Mouse (Mus musculus) midbrain, embryonic 12.5 days (tissue): ENCODE results near the gene Msh2. TPM values are rescaled to one million over a fixed set of nuclear protein-coding genes. Genes with fewer than 3 reads are reported as not detected.
"Not testable (repeated sequence)": the region's sequence is repeated elsewhere in the genome, so short reads cannot be mapped to it uniquely, and the experiment has no call there.

Experiments used
- ATAC-seq: fragments of 200-750 bp; cut with Nextera tagmentation; 2 replicates; pipeline ENCODE4 v1.8.0; 2017; ENCODE audit warnings: low read depth, moderate TSS enrichment, moderate library complexity; ENCODE audit not compliant: low FRiP score
- H3K27ac ChIP-seq: fragments of 300-500 bp; sonication (generic); replicated peaks from 2 replicates; pipeline ENCODE4 v1.5.1; 2016; ENCODE audit warnings: mild to moderate bottlenecking
- H3K27me3 ChIP-seq: fragments of 300-500 bp; sonication (generic); 2 replicates; pipeline ENCODE4 v1.6.1; 2016; ENCODE audit warnings: mild to moderate bottlenecking
- H3K36me3 ChIP-seq: fragments of 300-500 bp; sonication (generic); 2 replicates; pipeline ENCODE4 v1.6.1; 2016
- H3K4me1 ChIP-seq: fragments of 300-500 bp; sonication (generic); 2 replicates; pipeline ENCODE4 v1.6.1; 2016
- H3K4me2 ChIP-seq: fragments of 300-500 bp; sonication (generic); replicated peaks from 2 replicates; pipeline ENCODE4 v1.6.1; 2016; ENCODE audit warnings: mild to moderate bottlenecking, moderate library complexity
- H3K4me3 ChIP-seq: fragments of 300-500 bp; sonication (generic); 2 replicates; pipeline ENCODE4 v1.5.1; 2016; ENCODE audit warnings: mild to moderate bottlenecking
- H3K9ac ChIP-seq: fragments of 300-500 bp; sonication (generic); replicated peaks from 2 replicates; pipeline ENCODE4 v1.6.1; 2016; ENCODE audit warnings: mild to moderate bottlenecking, moderate library complexity
- H3K9me3 ChIP-seq: fragments of 300-500 bp; sonication (generic); 2 replicates; pipeline ENCODE4 v1.6.1; 2016; ENCODE audit warnings: mild to moderate bottlenecking
- WGBS: fragments of 180-500 bp; shearing (Covaris S2); methylation state at CpG from one replicate; pipeline ENCODE4 v1.1.7; 2016; 5-methylcytosine and 5-hydroxymethylcytosine counted together
- polyA plus RNA-seq: library from polyadenylated mRNA; unstranded; fragments of >200 nt; fragmentation: Nextera tagmentation; extraction: Ambion mirVana; gene quantifications from 2 replicates; pipeline ENCODE4 v1.2.1, GENCODE M21; 2016

The Msh2 gene
- polyA plus RNA-seq, 1 experiment from 2014 or later: 116 TPM

DNA sequence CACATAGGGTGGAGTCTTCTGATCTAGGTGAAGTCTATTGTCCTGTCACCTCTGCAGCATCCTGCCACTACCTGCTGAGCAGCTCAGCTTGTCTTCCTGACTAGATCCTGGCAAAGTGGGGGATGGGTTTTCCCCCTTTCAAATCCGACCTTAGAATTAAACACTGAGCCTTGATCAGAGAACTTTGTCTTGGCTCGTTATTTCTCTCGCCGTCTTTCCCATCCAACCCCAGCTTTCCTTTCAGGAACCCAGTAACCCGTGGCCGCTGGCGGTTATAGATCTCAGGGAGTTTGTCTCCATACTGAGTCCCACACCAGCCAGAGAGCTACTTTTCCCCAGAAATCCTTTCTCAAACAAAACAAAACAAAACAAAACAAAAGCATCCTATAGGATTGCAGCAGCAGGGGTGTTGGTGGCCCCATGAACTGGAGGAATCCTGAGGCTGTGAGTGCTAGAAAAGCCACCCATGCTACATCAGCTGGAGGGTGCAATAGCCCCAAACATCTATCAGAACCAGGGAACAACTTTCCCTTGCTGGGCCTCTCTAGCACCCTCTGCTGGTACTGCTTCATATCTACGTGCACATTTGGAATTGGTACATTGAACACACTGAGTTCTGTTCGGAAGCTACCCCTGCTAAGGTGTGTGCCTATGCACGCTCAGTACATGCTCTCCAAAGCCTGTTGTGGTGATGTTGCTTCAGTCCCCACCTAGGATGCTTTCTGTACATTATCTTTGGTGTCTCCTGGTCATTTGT lies 6.9 kb upstream of the Msh2 start:
- H3K27me3 ChIP-seq: no peaks in the 10 kb centered on the region
- no peak for ATAC-seq
- H3K4me1 ChIP-seq: no peaks in the 10 kb centered on the region
- H3K9ac ChIP-seq: no peak overlapping the region
- H3K27ac ChIP-seq: no peak overlapping the region
- no peaks in the 10 kb centered on the region for H3K36me3 ChIP-seq
- H3K9me3 ChIP-seq: no peaks in the 10 kb centered on the region
- no peak overlapping the region for H3K4me2 ChIP-seq
- no peak overlapping the region for H3K4me3 ChIP-seq
- WGBS: 86% methylated on average over 10 of the region's 10 CpGs

DNA sequence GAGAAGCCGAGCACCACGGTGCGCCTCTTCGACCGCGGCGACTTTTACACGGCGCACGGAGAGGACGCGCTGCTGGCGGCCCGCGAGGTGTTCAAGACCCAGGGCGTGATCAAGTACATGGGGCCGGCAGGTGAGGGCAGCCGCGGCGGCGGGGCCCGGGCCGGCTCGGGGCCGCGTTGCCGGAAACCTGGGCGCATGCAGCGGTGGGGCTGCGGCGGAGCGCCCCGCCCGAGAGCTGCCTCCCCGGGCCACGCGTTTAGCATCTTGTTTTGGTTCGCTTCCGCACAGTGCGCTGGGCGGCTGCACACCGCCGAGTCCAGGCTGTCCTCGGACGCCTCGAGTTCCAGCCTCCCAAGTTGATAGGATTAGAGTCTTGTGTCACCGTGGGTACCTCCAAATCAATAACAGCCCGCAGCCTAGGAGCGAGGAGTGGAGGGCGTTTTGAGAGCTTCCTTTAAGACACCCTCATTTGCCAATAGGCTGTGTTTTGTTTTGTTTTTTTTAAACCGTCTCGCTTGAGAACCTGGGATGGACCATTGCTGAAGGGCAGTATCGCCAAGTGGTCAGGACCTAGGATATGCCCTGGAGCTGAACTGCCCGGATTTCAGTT lies 652 bp downstream of the Msh2 start:
- H3K27ac ChIP-seq: peak overlapping the region; percentile 84
- peaks cover 7% of the 10 kb centered on the region; the same call in 1 of the 2 replicates for H3K36me3 ChIP-seq
- H3K9me3 ChIP-seq: no peaks in the 10 kb centered on the region
- H3K9ac ChIP-seq: peak overlapping the region; percentile 86
- H3K4me2 ChIP-seq: peak overlapping the region; percentile 77
- WGBS: under 1% methylated on average over 47 of the region's 54 CpGs
- peak; percentile 62 for ATAC-seq
- peaks cover 27% of the 10 kb centered on the region for H3K4me1 ChIP-seq
- H3K27me3 ChIP-seq: no peaks in the 10 kb centered on the region
- H3K4me3 ChIP-seq: peak overlapping the region; percentile 90

DNA sequence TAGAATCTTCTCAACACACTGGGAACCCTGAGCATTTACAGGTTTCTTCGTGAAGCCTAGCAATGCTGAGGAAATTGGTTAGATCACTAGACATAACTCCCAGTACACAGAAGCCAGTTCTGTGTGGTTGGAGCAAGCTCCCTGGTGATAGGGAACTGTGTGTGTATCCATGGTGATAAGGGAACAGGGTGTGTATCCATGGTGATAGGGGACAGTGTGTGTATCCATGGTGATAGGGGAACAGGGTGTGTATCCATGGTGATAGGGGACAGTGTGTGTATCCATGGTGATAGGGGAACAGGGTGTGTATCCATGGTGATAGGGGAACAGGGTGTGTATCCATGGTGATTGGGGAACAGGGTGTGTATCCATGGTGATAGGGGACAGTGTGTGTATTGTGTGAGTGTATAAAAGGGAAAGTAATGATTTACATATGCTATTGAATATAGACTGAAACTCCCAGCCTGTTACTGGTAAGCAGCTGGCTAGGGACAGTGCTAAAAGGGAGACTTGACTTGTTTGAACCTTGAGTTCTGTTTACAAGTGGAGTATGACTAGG lies 4.9 kb downstream of the Msh2 start:
- 91% methylated on average over 1 of the region's 1 CpGs for WGBS
- H3K27me3 ChIP-seq, H3K9ac ChIP-seq, H3K9me3 ChIP-seq, H3K4me2 ChIP-seq, H3K4me3 ChIP-seq, ATAC-seq, H3K27ac ChIP-seq: not testable (repeated sequence)
- Histone ChIP-seq H3K36me3 (peaks cover 41% of the 10 kb centered on the region), H3K4me1 (peaks cover 24% of the 10 kb centered on the region)

DNA sequence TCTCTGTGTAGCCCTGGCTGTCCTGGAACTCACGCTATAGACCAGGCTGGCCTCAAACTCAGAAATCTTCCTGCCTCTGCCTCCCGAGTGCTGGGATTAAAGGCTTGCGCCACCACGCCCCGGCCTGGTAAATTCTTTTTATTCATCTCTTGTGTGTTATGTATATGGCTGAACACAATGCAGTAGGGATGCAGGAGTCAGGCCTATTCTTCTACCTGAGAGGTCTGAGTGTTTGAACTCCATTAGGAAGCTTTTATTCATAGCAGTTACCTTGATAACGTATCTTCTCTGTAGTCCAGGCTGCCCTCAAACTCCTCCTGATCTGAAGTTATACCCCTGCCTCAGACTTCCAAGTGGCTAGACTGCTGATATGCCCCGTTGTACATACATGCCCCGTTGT lies 5.5 kb downstream of the Msh2 start:
- H3K27me3 ChIP-seq: no peaks in the 10 kb centered on the region
- no peak overlapping the region for H3K4me3 ChIP-seq
- H3K4me1 ChIP-seq: peaks cover 24% of the 10 kb centered on the region
- 96% methylated on average over 8 of the region's 8 CpGs for WGBS
- no peaks in the 10 kb centered on the region for H3K9me3 ChIP-seq
- no peak overlapping the region for H3K4me2 ChIP-seq
- H3K9ac ChIP-seq: no peak overlapping the region
- no peak for ATAC-seq
- peaks cover 48% of the 10 kb centered on the region for H3K36me3 ChIP-seq
- H3K27ac ChIP-seq: no peak overlapping the region

DNA sequence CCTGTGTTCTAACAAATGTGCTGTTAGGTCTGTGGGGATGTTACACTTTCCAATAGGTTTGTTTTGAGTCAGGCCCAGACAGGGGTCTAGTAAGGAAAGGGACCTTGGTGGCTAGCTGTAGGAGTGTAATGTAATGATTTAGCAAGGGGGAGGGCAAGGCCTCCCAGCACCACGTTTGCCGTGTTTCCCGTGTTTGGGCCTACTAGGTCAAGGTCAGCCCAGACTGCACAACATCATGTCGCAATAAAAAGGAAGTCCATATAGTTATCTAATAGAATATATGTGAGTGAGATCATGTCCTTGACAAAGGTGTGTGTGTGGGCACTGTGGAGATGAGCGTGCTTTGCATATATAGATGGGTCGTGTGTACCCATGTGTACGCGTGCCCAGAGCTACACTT lies 17.1 kb downstream of the Msh2 start:
- H3K4me1 ChIP-seq: no peaks in the 10 kb centered on the region
- H3K9me3 ChIP-seq: no peaks in the 10 kb centered on the region
- no peak overlapping the region for H3K9ac ChIP-seq
- no peak overlapping the region for H3K27ac ChIP-seq
- no peaks in the 10 kb centered on the region for H3K27me3 ChIP-seq
- H3K4me3 ChIP-seq: no peak overlapping the region
- WGBS: 97% methylated on average over 8 of the region's 8 CpGs
- peaks cover 71% of the 10 kb centered on the region for H3K36me3 ChIP-seq
- no peak for ATAC-seq
- no peak overlapping the region for H3K4me2 ChIP-seq

DNA sequence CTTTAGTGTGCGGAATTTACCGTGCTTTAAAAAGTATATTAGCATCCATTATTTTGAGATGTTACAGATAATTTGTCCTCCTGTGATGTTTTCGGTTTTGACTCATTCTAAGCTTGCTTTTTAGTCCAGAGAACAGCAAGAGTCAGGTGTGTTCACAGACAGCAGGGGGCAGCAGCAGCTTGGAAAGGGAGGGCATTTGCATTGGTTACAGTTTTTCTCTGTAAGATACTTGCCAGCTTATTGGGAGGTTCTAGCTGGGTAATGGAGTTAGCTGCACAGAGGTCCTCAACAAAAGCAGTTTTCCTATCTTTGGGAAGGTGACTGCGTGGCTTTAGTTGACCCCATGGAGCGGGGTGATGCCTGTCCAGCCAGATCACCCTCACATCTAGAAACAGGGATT lies 19.8 kb downstream of the Msh2 start:
- Histone ChIP-seq H3K9me3 (no peaks in the 10 kb centered on the region), H3K27me3 (no peaks in the 10 kb centered on the region), H3K4me2 (no peak overlapping the region), H3K4me1 (peaks cover 6% of the 10 kb centered on the region; the same call in 1 of the 2 replicates), H3K27ac (no peak overlapping the region), H3K9ac (no peak overlapping the region), H3K36me3 (peaks cover 57% of the 10 kb centered on the region), H3K4me3 (no peak overlapping the region)
- 96% methylated on average over 5 of the region's 5 CpGs for WGBS
- ATAC-seq: 0 out of 2 replicates have a peak, but pooled peaks have one; percentile 9

DNA sequence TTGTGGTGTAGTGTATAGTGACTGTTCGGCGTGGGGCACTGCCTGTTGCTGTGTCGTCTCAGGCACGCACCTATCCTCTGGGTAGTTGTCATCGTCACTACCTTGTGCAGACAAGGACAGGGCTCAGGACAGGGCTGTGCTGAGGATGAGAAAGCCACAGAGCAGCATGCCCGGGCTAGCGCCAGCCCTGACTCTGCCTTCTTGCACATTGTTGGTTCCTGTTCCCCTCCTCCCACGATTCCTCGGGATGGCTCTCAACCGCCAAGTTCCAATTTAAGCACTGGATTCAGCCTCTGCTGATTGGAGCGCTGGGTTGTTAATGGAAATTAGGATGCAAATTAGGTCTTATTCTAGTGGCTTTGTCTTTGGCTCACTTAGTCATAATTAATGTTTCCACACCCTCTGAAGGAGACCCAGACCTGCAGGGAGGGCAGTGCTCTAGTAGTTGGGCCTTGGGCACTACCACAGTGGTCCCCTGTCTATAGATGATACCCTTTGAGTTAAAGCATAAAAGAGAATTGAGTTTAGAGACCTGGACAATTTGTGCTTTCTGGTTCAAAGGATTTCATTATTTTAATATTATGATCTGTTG lies 23.8 kb downstream of the Msh2 start:
- Histone ChIP-seq H3K4me1 (peaks cover 6% of the 10 kb centered on the region; the same call in 1 of the 2 replicates), H3K36me3 (peaks cover 49% of the 10 kb centered on the region), H3K27ac (no peak overlapping the region), H3K4me3 (no peak overlapping the region), H3K9ac (no peak overlapping the region), H3K9me3 (no peaks in the 10 kb centered on the region), H3K4me2 (no peak overlapping the region), H3K27me3 (no peaks in the 10 kb centered on the region)
- 92% methylated on average over 11 of the region's 11 CpGs for WGBS
- ATAC-seq: 0 out of 2 replicates have a peak, but pooled peaks have one; percentile 30

DNA sequence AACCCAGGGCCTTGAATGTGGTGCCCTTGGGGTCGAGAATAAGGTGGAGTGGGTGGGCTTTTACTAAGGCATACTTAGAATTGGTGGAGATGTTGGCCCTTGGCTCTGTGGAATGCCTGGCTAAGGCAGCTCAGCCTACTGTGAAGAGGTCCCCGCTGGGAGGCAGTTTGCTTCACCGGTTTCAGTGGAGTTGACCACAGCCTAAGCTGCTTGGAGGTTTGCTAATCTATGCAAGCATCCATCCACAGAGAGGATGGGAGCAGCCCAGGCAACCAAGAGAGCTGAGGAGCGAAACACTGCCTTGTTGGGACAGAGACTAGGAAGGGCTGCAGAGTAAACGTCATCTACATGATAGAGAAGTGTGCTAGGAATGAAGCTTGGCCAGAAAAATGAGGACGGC lies 24.7 kb downstream of the Msh2 start:
- 84% methylated on average over 6 of the region's 6 CpGs for whole genome bisulfite sequencing
- Histone ChIP-seq H3K9ac (no peak overlapping the region), H3K9me3 (no peaks in the 10 kb centered on the region), H3K27ac (no peak overlapping the region), H3K27me3 (no peaks in the 10 kb centered on the region), H3K36me3 (peaks cover 51% of the 10 kb centered on the region), H3K4me3 (no peak overlapping the region), H3K4me2 (no peak overlapping the region), H3K4me1 (peaks cover 6% of the 10 kb centered on the region; the same call in 1 of the 2 replicates)
- ATAC-seq: no peak

DNA sequence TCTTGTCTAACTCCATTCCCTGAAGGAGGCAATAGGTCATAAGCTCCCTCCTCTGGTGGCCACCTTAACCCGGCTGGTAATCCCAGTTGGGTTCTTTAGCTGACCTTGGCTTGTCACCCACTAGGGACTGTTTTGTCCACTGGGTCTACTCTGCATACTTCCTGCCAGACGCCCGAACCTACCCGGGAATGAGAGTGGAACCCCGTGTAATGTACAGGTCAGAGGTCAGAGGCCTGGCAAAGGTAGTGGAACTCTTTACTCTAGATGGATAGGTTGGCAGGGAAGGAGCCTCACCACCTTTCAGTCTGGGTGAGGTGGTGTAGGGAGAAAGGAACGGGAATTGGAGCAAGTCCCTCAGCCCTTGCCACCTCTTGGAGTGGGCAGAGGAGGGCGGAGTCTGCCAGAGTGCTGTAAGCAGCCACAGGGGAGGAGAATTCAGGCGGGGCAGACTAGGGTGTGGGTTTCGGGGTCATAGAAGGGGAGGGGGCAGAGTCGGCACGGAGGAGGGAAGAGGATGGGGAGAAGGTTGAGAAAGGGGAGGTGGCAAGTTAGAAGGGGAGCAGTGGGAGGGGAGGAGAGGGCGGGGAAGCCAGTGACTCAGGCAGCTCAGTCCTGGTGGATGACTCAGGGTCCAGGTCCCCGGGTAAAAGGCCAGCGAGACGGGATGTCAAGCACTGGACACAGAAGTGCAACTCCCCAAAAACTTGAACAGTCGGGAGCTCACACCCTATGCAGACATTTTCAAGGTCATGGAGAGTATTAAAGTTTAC lies 27.1 kb downstream of the Msh2 start:
- no peak for ATAC-seq
- H3K27ac ChIP-seq: no peak overlapping the region
- H3K27me3 ChIP-seq: no peaks in the 10 kb centered on the region
- no peaks in the 10 kb centered on the region for H3K9me3 ChIP-seq
- H3K4me3 ChIP-seq: no peak overlapping the region
- H3K4me1 ChIP-seq: peaks cover 6% of the 10 kb centered on the region; the same call in 1 of the 2 replicates
- H3K36me3 ChIP-seq: peaks cover 48% of the 10 kb centered on the region
- H3K4me2 ChIP-seq: no peak overlapping the region
- H3K9ac ChIP-seq: no peak overlapping the region
- 83% methylated on average over 16 of the region's 16 CpGs for WGBS

DNA sequence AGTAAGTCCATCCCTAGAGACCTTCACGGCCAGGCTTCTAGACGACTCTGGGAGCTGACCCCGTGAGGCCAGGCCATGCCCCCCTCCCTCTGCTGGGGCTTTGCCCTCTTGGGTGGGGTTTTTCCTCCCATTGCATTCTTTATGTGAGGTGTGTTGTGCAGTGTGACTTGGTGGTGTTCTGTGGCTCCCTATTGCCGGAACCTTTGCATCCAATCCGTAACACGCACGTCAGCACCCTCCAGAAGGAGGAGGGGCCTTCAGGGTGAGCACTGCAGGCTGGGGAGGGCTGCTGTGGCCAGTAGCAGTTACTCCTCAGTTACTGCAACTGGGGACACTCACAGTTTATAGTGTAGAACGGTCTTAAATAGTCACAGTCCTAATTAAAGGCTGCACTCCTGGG lies 28.0 kb downstream of the Msh2 start:
- Histone ChIP-seq H3K4me2 (no peak overlapping the region), H3K27me3 (no peaks in the 10 kb centered on the region), H3K4me3 (no peak overlapping the region), H3K9ac (no peak overlapping the region), H3K4me1 (peaks cover 6% of the 10 kb centered on the region; the same call in 1 of the 2 replicates), H3K27ac (no peak overlapping the region), H3K36me3 (peaks cover 45% of the 10 kb centered on the region), H3K9me3 (no peaks in the 10 kb centered on the region)
- ATAC-seq: no peak
- whole genome bisulfite sequencing: 86% methylated on average over 8 of the region's 8 CpGs

DNA sequence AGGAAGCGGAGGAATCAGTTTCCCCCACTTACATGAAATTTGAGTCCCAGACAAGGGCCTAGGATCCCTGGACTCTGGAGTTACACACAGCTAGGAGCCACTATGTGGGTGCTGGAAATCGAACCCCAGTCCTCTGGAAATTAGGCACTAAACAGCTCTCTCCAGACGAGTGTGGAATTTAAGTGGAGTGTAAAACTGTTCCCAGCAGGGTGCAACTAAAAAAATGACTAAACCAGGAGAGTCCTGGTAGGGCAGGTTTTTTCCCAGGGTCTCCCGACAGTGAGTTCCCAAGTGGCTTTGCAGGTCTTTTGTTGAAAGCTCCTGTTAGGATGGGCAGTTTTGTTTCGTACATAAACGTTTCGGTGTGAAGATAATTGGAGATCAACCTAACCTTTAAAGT lies 52.6 kb downstream of the Msh2 start:
- Histone ChIP-seq H3K27ac (no peak overlapping the region), H3K27me3 (no peaks in the 10 kb centered on the region), H3K4me1 (no peaks in the 10 kb centered on the region), H3K9me3 (0 out of 2 replicates have a peak, but pooled peaks cover 2% of the 10 kb centered on the region), H3K4me2 (no peak overlapping the region), H3K9ac (no peak overlapping the region), H3K36me3 (peaks cover 55% of the 10 kb centered on the region), H3K4me3 (no peak overlapping the region)
- no peak for ATAC-seq
- WGBS: 90% methylated on average over 7 of the region's 7 CpGs
